Mouse (Mus musculus) forebrain, embryonic 10.5 days (tissue): ENCODE measurements around the gene Nlrc3. TPM values are rescaled to one million over a fixed set of nuclear protein-coding genes. Genes with fewer than 3 reads are reported as not detected.
"Not testable (repeated sequence)": the region's sequence is repeated elsewhere in the genome, so short reads cannot be mapped to it uniquely, and the experiment has no call there.

ENCODE experiments used
- DNase-seq: peaks from one replicate; pipeline ENCODE4 v3.0.0-alpha.2; 2017; ENCODE audit warnings: low spot score; ENCODE audit errors: extremely low spot score
- H3K27ac ChIP-seq: fragments of 300-500 bp; sonication (generic); 2 replicates; pipeline ENCODE4 v1.5.1; 2016; ENCODE audit warnings: mild to moderate bottlenecking
- H3K27me3 ChIP-seq: fragments of 300-500 bp; sonication (generic); 2 replicates; pipeline ENCODE4 v1.6.1; 2016; ENCODE audit warnings: mild to moderate bottlenecking; ENCODE audit not compliant: poor library complexity, severe bottlenecking
- H3K36me3 ChIP-seq: fragments of 300-500 bp; sonication (generic); replicated peaks from 2 replicates; pipeline ENCODE4 v1.6.1; 2016; ENCODE audit warnings: mild to moderate bottlenecking, moderate library complexity
- H3K4me1 ChIP-seq: fragments of 300-500 bp; sonication (generic); 2 replicates; pipeline ENCODE4 v1.6.1; 2016
- H3K4me3 ChIP-seq: fragments of 300-500 bp; sonication (generic); 2 replicates; pipeline ENCODE4 v1.5.1; 2016; ENCODE audit warnings: mild to moderate bottlenecking, moderate library complexity
- H3K9me3 ChIP-seq: fragments of 300-500 bp; sonication (generic); 2 replicates; pipeline ENCODE4 v1.6.1; 2016; ENCODE audit warnings: mild to moderate bottlenecking, moderate library complexity
- WGBS: fragments of 180-500 bp; shearing (Covaris S2); methylation state at CpG from one replicate; pipeline ENCODE4 v1.1.7; 2016; 5-methylcytosine and 5-hydroxymethylcytosine counted together
- polyA plus RNA-seq: library from polyadenylated mRNA; unstranded; fragments of >200 nt; fragmentation: Nextera tagmentation; extraction: Ambion mirVana; gene quantifications from 2 replicates; pipeline ENCODE4 v1.2.1, GENCODE M21; 2016

The Nlrc3 gene
- polyA plus RNA-seq, 1 experiment from 2014 or later, result 1.3 TPM

- no peak overlapping the region for H3K4me3 ChIP-seq
- no peaks in the 10 kb centered on the region for H3K27me3 ChIP-seq
- H3K9me3 ChIP-seq, result no peaks in the 10 kb centered on the region
- no peak overlapping the region for H3K27ac ChIP-seq
- no peak for DNase-seq
- H3K4me1 ChIP-seq, result peaks cover 13% of the 10 kb centered on the region
- WGBS, result 93% methylated on average over 7 of the region's 7 CpGs
- H3K36me3 ChIP-seq, result peaks cover 31% of the 10 kb centered on the region
Measured at GRCm38 (mm10) chr16:3975658-3976057, 774 bp downstream of the Nlrc3 start.

- peaks cover 19% of the 10 kb centered on the region for H3K36me3 ChIP-seq
- not testable (repeated sequence) for H3K27me3 ChIP-seq, H3K27ac ChIP-seq, DNase-seq, H3K9me3 ChIP-seq, H3K4me3 ChIP-seq
- peaks cover 13% of the 10 kb centered on the region for H3K4me1 ChIP-seq
- WGBS, result 91% methylated on average over 19 of the region's 19 CpGs
Measured at GRCm38 (mm10) chr16:3974456-3974855, 2.0 kb downstream of the Nlrc3 start.

- Histone ChIP-seq H3K36me3 (no peaks in the 10 kb centered on the region), H3K4me3 (no peak overlapping the region), H3K27me3 (no peaks in the 10 kb centered on the region), H3K9me3 (no peaks in the 10 kb centered on the region), H3K27ac (no peak overlapping the region), H3K4me1 (no peaks in the 10 kb centered on the region)
- 90% methylated on average over 3 of the region's 3 CpGs for WGBS
- no peak for DNase-seq
Measured at GRCm38 (mm10) chr16:3965534-3965933, 10.9 kb downstream of the Nlrc3 start.

- no peaks in the 10 kb centered on the region for H3K9me3 ChIP-seq
- H3K4me3 ChIP-seq, result no peak overlapping the region
- H3K4me1 ChIP-seq, result no peaks in the 10 kb centered on the region
- WGBS, result 87% methylated on average over 10 of the region's 10 CpGs
- no peaks in the 10 kb centered on the region for H3K27me3 ChIP-seq
- no peak for DNase-seq
- no peak overlapping the region for H3K27ac ChIP-seq
- no peaks in the 10 kb centered on the region for H3K36me3 ChIP-seq
Measured at GRCm38 (mm10) chr16:3964990-3965389, 11.4 kb downstream of the Nlrc3 start.

- Histone ChIP-seq H3K36me3 (no peaks in the 10 kb centered on the region), H3K9me3 (no peaks in the 10 kb centered on the region), H3K27me3 (no peaks in the 10 kb centered on the region), H3K4me3 (no peak overlapping the region), H3K27ac (no peak overlapping the region), H3K4me1 (no peaks in the 10 kb centered on the region)
- 80% methylated on average over 2 of the region's 2 CpGs for WGBS
- DNase-seq, result no peak
Measured at GRCm38 (mm10) chr16:3959261-3959660, 17.2 kb downstream of the Nlrc3 start.

- H3K4me1 ChIP-seq, result no peaks in the 10 kb centered on the region
- H3K27ac ChIP-seq, result no peak overlapping the region
- no peaks in the 10 kb centered on the region for H3K9me3 ChIP-seq
- 90% methylated on average over 6 of the region's 6 CpGs for WGBS
- H3K36me3 ChIP-seq, result no peaks in the 10 kb centered on the region
- H3K27me3 ChIP-seq, result no peaks in the 10 kb centered on the region
- no peak for DNase-seq
- H3K4me3 ChIP-seq, result no peak overlapping the region
Measured at GRCm38 (mm10) chr16:3956369-3956768, 20.1 kb downstream of the Nlrc3 start.

- WGBS, result 96% methylated on average over 1 of the region's 1 CpGs
- DNase-seq, result no peak
Measured at GRCm38 (mm10) chr16:3951141-3951540, 25.3 kb downstream of the Nlrc3 start.

GRCm38 (mm10) chr16:3934701-3935100 is 41.7 kb downstream of the Nlrc3 start:
- Histone ChIP-seq H3K27ac (no peak overlapping the region), H3K36me3 (peaks cover 84% of the 10 kb centered on the region), H3K4me3 (no peak overlapping the region), H3K9me3 (no peaks in the 10 kb centered on the region), H3K27me3 (no peaks in the 10 kb centered on the region), H3K4me1 (no peaks in the 10 kb centered on the region)
- no peak for DNase-seq
- 93% methylated on average over 4 of the region's 4 CpGs for WGBS

More at GRCm38 (mm10) chr16:3951141-3951540, 25.3 kb downstream of the Nlrc3 start:
- Histone ChIP-seq H3K4me3 (no peak overlapping the region), H3K27me3 (no peaks in the 10 kb centered on the region), H3K9me3 (no peaks in the 10 kb centered on the region), H3K4me1 (no peaks in the 10 kb centered on the region), H3K27ac (no peak overlapping the region), H3K36me3 (no peaks in the 10 kb centered on the region; the same call in 1 of the 2 replicates)

- WGBS, result 97% methylated on average over 1 of the region's 1 CpGs
Measured at GRCm38 (mm10) chr16:3934091-3934490, 42.3 kb downstream of the Nlrc3 start.

GRCm38 (mm10) chr16:3933536-3933935 is 42.9 kb downstream of the Nlrc3 start:
- no peak for DNase-seq
- WGBS, result 95% methylated on average over 6 of the region's 6 CpGs
- Histone ChIP-seq H3K36me3 (peaks cover 85% of the 10 kb centered on the region), H3K4me3 (no peak overlapping the region), H3K4me1 (no peaks in the 10 kb centered on the region), H3K27me3 (no peaks in the 10 kb centered on the region), H3K27ac (no peak overlapping the region), H3K9me3 (no peaks in the 10 kb centered on the region)

More at GRCm38 (mm10) chr16:3934091-3934490, 42.3 kb downstream of the Nlrc3 start:
- no peak overlapping the region for H3K27ac ChIP-seq
- no peaks in the 10 kb centered on the region for H3K9me3 ChIP-seq
- H3K27me3 ChIP-seq, result no peaks in the 10 kb centered on the region
- H3K4me3 ChIP-seq, result no peak overlapping the region
- peaks cover 87% of the 10 kb centered on the region for H3K36me3 ChIP-seq
- H3K4me1 ChIP-seq, result no peaks in the 10 kb centered on the region
- no peak for DNase-seq

- DNase-seq, result no peak
- no peaks in the 10 kb centered on the region for H3K27me3 ChIP-seq
- 86% methylated on average over 7 of the region's 7 CpGs for WGBS
- H3K36me3 ChIP-seq, result peaks cover 81% of the 10 kb centered on the region
- no peak overlapping the region for H3K4me3 ChIP-seq
- no peak overlapping the region for H3K27ac ChIP-seq
- H3K9me3 ChIP-seq, result no peaks in the 10 kb centered on the region
- no peaks in the 10 kb centered on the region for H3K4me1 ChIP-seq
Measured at GRCm38 (mm10) chr16:3929151-3929550, 47.3 kb downstream of the Nlrc3 start.

GRCm38 (mm10) chr16:3928582-3928981 is 47.9 kb downstream of the Nlrc3 start:
- Histone ChIP-seq H3K4me3 (no peak overlapping the region), H3K4me1 (no peaks in the 10 kb centered on the region), H3K36me3 (peaks cover 81% of the 10 kb centered on the region), H3K9me3 (no peaks in the 10 kb centered on the region), H3K27ac (no peak overlapping the region), H3K27me3 (no peaks in the 10 kb centered on the region)
- 85% methylated on average over 1 of the region's 1 CpGs for WGBS
- DNase-seq, result no peak

GRCm38 (mm10) chr16:3923966-3924365 is 52.5 kb downstream of the Nlrc3 start:
- no peaks in the 10 kb centered on the region for H3K4me1 ChIP-seq
- H3K4me3 ChIP-seq, result no peak overlapping the region
- H3K9me3 ChIP-seq, result no peaks in the 10 kb centered on the region
- DNase-seq, result no peak
- H3K27me3 ChIP-seq, result no peaks in the 10 kb centered on the region
- whole genome bisulfite sequencing, result 79% methylated on average over 4 of the region's 4 CpGs
- peaks cover 89% of the 10 kb centered on the region for H3K36me3 ChIP-seq
- H3K27ac ChIP-seq, result no peak overlapping the region

- no peaks in the 10 kb centered on the region for H3K27me3 ChIP-seq
- 89% methylated on average over 3 of the region's 3 CpGs for WGBS
- no peak for DNase-seq
- no peaks in the 10 kb centered on the region for H3K4me1 ChIP-seq
- no peak overlapping the region for H3K27ac ChIP-seq
- H3K9me3 ChIP-seq, result no peaks in the 10 kb centered on the region
- no peak overlapping the region for H3K4me3 ChIP-seq
- peaks cover 90% of the 10 kb centered on the region for H3K36me3 ChIP-seq
Measured at GRCm38 (mm10) chr16:3923515-3923914, 52.9 kb downstream of the Nlrc3 start.
